Mouse (Mus musculus) neural tube, embryonic 14.5 days (tissue): ENCODE data around the gene Pnkd. TPM values are rescaled to one million over a fixed set of nuclear protein-coding genes. Genes with fewer than 3 reads are reported as not detected.

ENCODE experiments used
- ATAC-seq: fragments of 200-750 bp; cut with Nextera tagmentation; 2 replicates; pipeline ENCODE4 v1.8.0; 2017; ENCODE audit warnings: low read depth, mild to moderate bottlenecking, moderate TSS enrichment, moderate library complexity
- H3K27ac ChIP-seq: fragments of 300-500 bp; sonication (generic); 2 replicates; pipeline ENCODE4 v1.5.1; 2014; ENCODE audit warnings: low read depth, mild to moderate bottlenecking, control low read depth, low read length, moderate library complexity, mixed read lengths
- H3K27me3 ChIP-seq: fragments of 300-500 bp; sonication (generic); 2 replicates; pipeline ENCODE4 v1.6.1; 2014; ENCODE audit warnings: low read length; ENCODE audit not compliant: control insufficient read depth, insufficient read depth
- H3K36me3 ChIP-seq: fragments of 300-500 bp; sonication (generic); 2 replicates; pipeline ENCODE4 v1.6.1; 2014; ENCODE audit warnings: low read length, mixed read lengths; ENCODE audit not compliant: control insufficient read depth, insufficient read depth
- H3K4me1 ChIP-seq: fragments of 300-500 bp; sonication (generic); 2 replicates; pipeline ENCODE4 v1.6.1; 2014; ENCODE audit warnings: low read length; ENCODE audit not compliant: control insufficient read depth, insufficient read depth
- H3K4me2 ChIP-seq: fragments of 300-500 bp; sonication (generic); 2 replicates; pipeline ENCODE4 v1.6.1; 2014; ENCODE audit warnings: mild to moderate bottlenecking, low read depth, low read length, control low read depth
- H3K4me3 ChIP-seq: fragments of 300-500 bp; sonication (generic); 2 replicates; pipeline ENCODE4 v1.5.1; 2014; ENCODE audit warnings: low read depth, low read length, control low read depth, mixed read lengths
- H3K9ac ChIP-seq: fragments of 300-500 bp; sonication (generic); replicated peaks from 2 replicates; pipeline ENCODE4 v1.6.1; 2014; ENCODE audit warnings: low read depth, mild to moderate bottlenecking, control low read depth, low read length, mixed read lengths
- H3K9me3 ChIP-seq: fragments of 300-500 bp; sonication (generic); 2 replicates; pipeline ENCODE4 v1.6.1; 2016; ENCODE audit warnings: low read length; ENCODE audit not compliant: control insufficient read depth
- WGBS: fragments of 180-500 bp; shearing (Covaris S2); extraction: QIAGEN DNeasy Blood & Tissue Kit; methylation state at CpG from one replicate; pipeline ENCODE4 v1.1.7; 2014; 5-methylcytosine and 5-hydroxymethylcytosine counted together
- polyA plus RNA-seq: library from polyadenylated mRNA; unstranded; fragments of >200 nt; fragmentation: Nextera tagmentation; extraction: Ambion mirVana; gene quantifications from 2 replicates; pipeline ENCODE4 v1.2.1, GENCODE M21; 2014

The Pnkd gene
- polyA plus RNA-seq, 1 experiment from 2014 or later: 145 TPM

DNA sequence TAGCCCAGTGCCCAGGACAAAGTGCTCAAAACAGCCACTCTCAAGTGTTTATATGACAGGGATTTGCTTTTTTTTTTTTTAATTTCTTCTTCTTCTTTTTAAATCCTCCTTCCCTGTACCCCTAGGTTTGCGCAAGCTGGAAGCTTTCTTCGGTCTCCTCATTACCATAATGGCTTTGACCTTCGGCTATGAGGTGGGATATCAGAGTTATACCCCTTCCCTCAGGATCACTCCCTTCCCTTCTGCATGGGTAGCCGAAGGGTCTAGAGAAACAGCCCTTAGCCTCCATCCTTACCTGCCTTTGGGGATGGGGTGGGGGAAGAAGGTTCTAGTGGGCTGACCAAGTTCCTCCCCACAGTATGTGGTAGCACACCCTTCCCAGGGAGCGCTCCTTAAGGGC, 95.8 kb downstream of the Pnkd start:
- Histone ChIP-seq H3K36me3 (no peaks in the 10 kb centered on the region), H3K4me2 (no peak overlapping the region), H3K9me3 (no peaks in the 10 kb centered on the region), H3K4me1 (no peaks in the 10 kb centered on the region), H3K27ac (no peak overlapping the region), H3K9ac (no peak overlapping the region), H3K4me3 (no peak overlapping the region), H3K27me3 (no peaks in the 10 kb centered on the region)
- ATAC-seq: no peak
- WGBS: 88% methylated on average over 5 of the region's 5 CpGs

DNA sequence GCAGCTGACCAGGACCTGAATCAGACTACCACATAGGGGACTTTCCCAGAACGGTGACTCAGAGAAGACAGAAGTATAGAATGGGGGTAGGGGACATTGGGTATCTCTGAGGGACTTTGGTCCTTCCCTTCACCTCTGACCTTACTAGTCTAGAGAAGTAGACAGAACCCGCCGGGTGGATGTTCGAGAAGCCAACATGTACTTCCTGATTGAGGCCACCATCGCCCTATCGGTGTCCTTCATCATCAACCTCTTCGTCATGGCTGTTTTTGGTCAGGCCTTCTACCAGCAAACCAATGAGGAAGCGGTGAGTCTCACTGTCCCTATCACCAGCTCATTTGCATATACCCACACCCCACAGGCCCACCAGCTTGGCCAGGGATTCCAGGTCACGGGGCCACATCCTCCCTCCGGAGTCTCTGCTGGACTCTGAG, 96.9 kb downstream of the Pnkd start:
- WGBS: 94% methylated on average over 10 of the region's 10 CpGs
- Histone ChIP-seq H3K4me1 (no peaks in the 10 kb centered on the region), H3K9me3 (no peaks in the 10 kb centered on the region), H3K27me3 (no peaks in the 10 kb centered on the region), H3K4me3 (no peak overlapping the region), H3K9ac (no peak overlapping the region), H3K27ac (no peak overlapping the region), H3K36me3 (no peaks in the 10 kb centered on the region), H3K4me2 (no peak overlapping the region)
- no peak for ATAC-seq

DNA sequence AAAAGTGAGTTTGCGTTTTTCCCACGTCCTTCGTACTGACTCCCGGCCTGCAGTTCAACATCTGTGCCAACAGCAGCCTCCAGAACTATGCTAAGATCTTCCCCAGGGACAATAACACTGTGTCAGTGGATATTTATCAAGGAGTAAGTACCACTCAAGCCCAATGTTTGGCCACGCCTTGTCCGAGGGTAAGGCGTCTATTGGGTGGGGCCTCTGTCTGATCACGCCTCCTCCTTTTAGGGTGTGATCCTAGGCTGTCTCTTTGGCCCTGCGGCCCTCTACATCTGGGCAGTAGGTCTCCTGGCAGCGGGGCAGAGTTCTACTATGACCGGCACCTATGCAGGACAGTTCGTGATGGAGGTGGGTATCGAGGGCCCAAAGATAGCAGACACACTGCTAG, 98.7 kb downstream of the Pnkd start:
- Histone ChIP-seq H3K4me1 (no peaks in the 10 kb centered on the region), H3K4me2 (no peak overlapping the region), H3K9me3 (no peaks in the 10 kb centered on the region), H3K4me3 (no peak overlapping the region), H3K27ac (no peak overlapping the region), H3K27me3 (no peaks in the 10 kb centered on the region), H3K9ac (no peak overlapping the region), H3K36me3 (no peaks in the 10 kb centered on the region)
- WGBS: 86% methylated on average over 13 of the region's 13 CpGs
- no peak for ATAC-seq

DNA sequence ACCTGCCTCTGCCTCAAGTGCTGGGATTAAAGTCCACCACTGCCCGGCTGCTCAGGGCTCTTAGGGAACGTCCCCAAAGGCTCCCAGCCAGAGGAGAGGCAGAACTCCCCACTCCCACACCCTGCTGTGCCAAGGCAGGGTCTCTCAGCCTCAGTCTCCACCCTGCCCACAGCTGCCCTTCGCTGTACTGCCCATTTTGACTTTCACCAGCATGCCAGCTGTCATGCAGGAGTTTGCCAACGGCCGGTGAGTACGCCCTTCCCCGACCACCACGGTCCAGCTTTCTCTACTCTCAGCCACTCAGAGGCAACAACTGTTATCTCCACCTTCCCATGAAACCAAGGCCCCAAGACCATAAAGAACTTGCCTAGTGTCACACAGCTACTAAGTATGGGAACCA, 99.8 kb downstream of the Pnkd start:
- WGBS: 82% methylated on average over 8 of the region's 8 CpGs
- H3K9me3 ChIP-seq: no peaks in the 10 kb centered on the region
- H3K36me3 ChIP-seq: no peaks in the 10 kb centered on the region
- H3K9ac ChIP-seq: no peak overlapping the region
- H3K4me2 ChIP-seq: no peak overlapping the region
- H3K27me3 ChIP-seq: no peaks in the 10 kb centered on the region
- no peak for ATAC-seq
- no peak overlapping the region for H3K4me3 ChIP-seq
- no peaks in the 10 kb centered on the region for H3K4me1 ChIP-seq
- no peak overlapping the region for H3K27ac ChIP-seq

DNA sequence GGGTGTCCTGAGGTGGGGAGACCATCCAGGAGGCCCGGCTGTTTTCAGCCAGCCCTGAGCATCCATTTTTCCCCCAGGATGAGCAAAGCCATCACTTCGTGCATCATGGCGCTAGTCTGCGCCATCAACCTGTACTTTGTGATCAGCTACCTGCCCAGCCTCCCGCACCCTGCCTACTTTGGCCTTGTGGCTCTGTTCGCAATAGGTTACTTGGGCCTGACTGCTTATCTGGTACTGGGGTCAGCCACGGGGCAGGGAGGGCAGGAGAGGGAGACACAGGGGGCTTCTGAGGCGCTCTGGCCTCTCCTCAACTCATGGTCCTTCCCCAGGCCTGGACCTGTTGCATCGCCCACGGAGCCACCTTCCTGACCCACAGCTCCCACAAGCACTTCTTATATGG, 100.3 kb downstream of the Pnkd start:
- 89% methylated on average over 9 of the region's 10 CpGs for WGBS
- H3K36me3 ChIP-seq: no peaks in the 10 kb centered on the region

DNA sequence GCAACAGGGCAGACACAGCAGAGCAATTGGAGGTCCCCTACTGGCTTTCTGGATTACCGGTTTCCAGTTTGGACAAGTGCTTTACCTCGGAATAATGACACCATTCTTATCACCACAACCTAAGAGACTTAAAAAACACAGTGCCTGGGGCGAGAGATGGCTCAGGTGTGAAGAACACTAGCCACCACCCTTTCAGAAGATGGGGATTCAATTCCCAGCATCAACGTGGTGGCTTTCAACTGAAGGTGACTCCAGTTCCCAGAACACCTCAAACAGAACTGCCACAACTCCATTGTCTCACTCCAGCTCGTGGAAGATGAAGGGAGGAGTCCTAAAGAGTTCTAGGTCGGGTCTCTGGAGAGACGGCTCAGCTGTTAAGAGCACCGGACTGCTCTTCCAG, 100.8 kb downstream of the Pnkd start:
- Histone ChIP-seq H3K9ac (no peak overlapping the region), H3K4me1 (0 out of 2 replicates have a peak, but pooled peaks cover 3% of the 10 kb centered on the region), H3K27me3 (no peaks in the 10 kb centered on the region), H3K9me3 (no peaks in the 10 kb centered on the region), H3K4me2 (no peak overlapping the region), H3K36me3 (no peaks in the 10 kb centered on the region), H3K4me3 (no peak overlapping the region), H3K27ac (no peak overlapping the region)
- no peak for ATAC-seq
- WGBS: 90% methylated on average over 8 of the region's 8 CpGs

More for the DNA sequence above, 100.3 kb downstream of the Pnkd start:
- H3K9me3 ChIP-seq: no peaks in the 10 kb centered on the region
- no peak for ATAC-seq
- H3K4me2 ChIP-seq: no peak overlapping the region
- no peaks in the 10 kb centered on the region for H3K27me3 ChIP-seq
- H3K27ac ChIP-seq: no peak overlapping the region
- no peak overlapping the region for H3K9ac ChIP-seq
- no peaks in the 10 kb centered on the region for H3K4me1 ChIP-seq
- H3K4me3 ChIP-seq: no peak overlapping the region

DNA sequence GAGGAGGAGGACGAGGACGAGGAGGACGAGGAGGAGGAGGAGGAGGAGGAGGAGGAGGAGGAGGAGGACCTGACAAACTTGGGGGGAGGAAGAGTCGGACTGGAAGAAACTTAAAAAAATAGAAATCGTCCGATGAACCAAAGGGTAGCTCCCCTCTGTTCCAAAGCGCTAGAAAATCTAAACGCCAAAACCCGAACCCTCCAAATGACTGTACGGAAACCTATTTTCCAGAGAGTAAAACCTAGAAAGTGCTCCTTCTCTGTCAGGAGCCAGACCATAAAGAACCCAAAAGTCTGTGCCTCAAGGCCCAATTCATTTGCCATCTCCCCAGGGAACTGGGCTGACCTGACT, 101.6 kb downstream of the Pnkd start:
- Histone ChIP-seq H3K4me2 (peak overlapping the region; percentile 59), H3K4me3 (peak overlapping the region; percentile 56), H3K27ac (peak overlapping the region; percentile 86), H3K4me1 (0 out of 2 replicates have a peak, but pooled peaks cover 3% of the 10 kb centered on the region), H3K36me3 (no peaks in the 10 kb centered on the region), H3K9ac (peak overlapping the region; percentile 50), H3K27me3 (no peaks in the 10 kb centered on the region), H3K9me3 (no peaks in the 10 kb centered on the region)
- WGBS: 59% methylated on average over 7 of the region's 10 CpGs
- no peak for ATAC-seq

DNA sequence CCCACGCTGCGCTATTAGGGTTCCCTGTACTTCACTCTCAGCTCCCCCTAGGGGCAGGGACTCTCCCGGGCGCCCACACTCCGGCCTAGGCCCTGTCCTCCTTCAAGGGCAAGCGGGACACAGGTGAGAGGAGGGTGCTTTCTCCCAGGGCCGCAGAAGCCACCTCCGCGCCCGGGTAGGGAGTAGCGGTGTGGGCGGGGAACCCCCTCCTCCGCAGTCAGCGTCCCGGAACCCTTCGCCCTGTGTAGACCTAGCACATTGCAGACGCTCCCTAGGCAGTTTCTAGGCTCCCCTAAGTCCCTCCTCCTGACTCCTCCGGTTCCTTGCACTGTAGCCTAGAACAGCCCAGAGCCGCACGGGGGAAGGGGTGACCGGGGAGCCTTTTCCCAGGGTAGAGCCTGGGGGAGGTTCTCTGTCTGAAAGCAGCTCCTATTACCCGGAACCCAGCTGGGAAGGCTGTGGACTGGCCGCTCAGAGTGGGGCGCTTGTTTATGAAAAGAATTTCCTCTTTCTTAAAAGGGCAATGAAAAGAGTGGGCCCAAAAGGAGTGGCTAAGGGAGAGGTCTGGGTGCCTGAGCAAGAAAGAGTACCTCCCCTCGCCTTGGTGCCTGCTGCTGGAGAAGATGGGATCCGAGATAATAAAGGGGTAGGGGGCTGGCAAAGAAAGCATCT, 102.1 kb downstream of the Pnkd start:
- Histone ChIP-seq H3K9me3 (no peaks in the 10 kb centered on the region), H3K4me3 (peak overlapping the region; percentile 56), H3K4me2 (peak overlapping the region; percentile 59), H3K4me1 (0 out of 2 replicates have a peak, but pooled peaks cover 3% of the 10 kb centered on the region), H3K27ac (peak overlapping the region; percentile 86), H3K27me3 (no peaks in the 10 kb centered on the region), H3K9ac (peak overlapping the region; percentile 50), H3K36me3 (no peaks in the 10 kb centered on the region)
- 0% methylated on average over 26 of the region's 26 CpGs for WGBS
- ATAC-seq: peak; percentile 93

DNA sequence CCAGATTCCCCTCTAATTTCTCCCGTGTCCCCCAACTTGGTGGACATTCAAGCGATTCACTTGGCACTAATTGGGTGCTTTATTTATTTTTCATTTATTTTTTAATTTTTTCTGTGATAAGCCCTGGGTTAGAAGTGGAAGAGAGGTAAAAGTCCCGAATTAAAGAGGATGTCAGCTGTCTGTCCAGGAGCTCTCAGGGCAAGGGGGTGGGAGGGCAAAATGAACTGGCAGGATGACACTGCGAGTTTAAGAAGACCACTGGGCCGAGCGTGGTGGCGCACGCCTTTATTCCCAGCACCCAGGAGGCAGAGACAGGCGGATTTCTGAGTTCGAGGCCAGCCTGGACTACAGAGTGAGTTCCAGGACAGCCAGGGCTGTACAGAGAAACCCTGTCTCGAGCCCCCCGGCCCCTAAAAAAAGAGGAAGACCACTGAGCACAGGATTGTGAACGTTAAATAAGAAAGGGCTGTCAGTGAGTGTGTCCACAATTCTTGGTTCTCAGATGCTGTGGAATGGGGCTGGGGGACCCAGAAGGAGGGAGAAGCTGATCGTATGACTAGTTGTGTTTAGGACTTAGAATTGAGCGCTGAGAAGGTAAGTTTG, 102.8 kb downstream of the Pnkd start:
- Histone ChIP-seq H3K36me3 (no peaks in the 10 kb centered on the region), H3K4me2 (peak overlapping the region; percentile 59; the same call in 1 of the 2 replicates), H3K27ac (peak overlapping the region; percentile 28; the same call in 1 of the 2 replicates), H3K9me3 (no peaks in the 10 kb centered on the region), H3K27me3 (no peaks in the 10 kb centered on the region), H3K4me1 (0 out of 2 replicates have a peak, but pooled peaks cover 6% of the 10 kb centered on the region), H3K9ac (no peak overlapping the region), H3K4me3 (peak overlapping the region; percentile 56)
- WGBS: 50% methylated on average over 15 of the region's 15 CpGs
- ATAC-seq: no peak
